Mouse (Mus musculus): ENCODE results near the gene Smim14.

DNA sequence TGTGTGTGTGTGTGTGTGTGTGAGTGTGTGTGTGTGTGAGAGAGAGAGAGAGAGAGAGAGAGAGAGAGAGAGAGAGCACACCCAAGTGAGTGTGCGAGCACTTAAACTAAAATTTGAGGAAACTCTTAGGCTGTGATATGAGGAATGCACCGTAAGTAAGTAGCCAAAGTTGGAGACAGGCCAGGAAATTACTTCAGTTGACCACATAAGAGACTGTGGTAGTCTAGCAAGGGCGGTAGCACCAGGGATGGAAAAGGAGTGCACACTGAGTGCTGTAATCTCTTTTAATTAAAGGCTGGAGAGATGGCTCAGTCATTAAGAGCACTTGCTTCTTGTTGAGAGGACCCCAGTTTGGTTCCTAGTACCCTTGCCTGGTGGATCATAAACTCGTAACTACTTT, 47.2 kb downstream of the Smim14 start:
- TF ChIP-seq CTCF (IDR thresholded peaks at IDR 0.05; ENCODE audit: low read depth) (no peak), EP300 (IDR thresholded peaks at IDR 0.05; ENCODE audit: low read depth) (no peak)
